Mouse (Mus musculus) midbrain, embryonic 11.5 days (tissue): ENCODE measurements around the gene Prr14l. TPM values are rescaled to one million over a fixed set of nuclear protein-coding genes. Genes with fewer than 3 reads are reported as not detected.

Experiments used
- ATAC-seq: fragments of 200-750 bp; cut with Nextera tagmentation; 2 replicates; pipeline ENCODE4 v1.8.0; 2017; ENCODE audit warnings: moderate TSS enrichment, moderate library complexity; ENCODE audit not compliant: low FRiP score
- DNase-seq: peaks from one replicate; pipeline ENCODE4 v3.0.0; 2015; ENCODE audit warnings: low spot score; ENCODE audit errors: missing footprints
- H3K27ac ChIP-seq: fragments of 300-500 bp; sonication (generic); 2 replicates; pipeline ENCODE4 v1.5.1; 2014; ENCODE audit warnings: low read depth, low read length
- H3K27me3 ChIP-seq: fragments of 300-500 bp; sonication (generic); 2 replicates; pipeline ENCODE4 v1.6.1; 2014; ENCODE audit warnings: mild to moderate bottlenecking, low read length, moderate library complexity, mixed read lengths; ENCODE audit not compliant: control insufficient read depth, insufficient read depth
- H3K36me3 ChIP-seq: fragments of 300-500 bp; sonication (generic); 2 replicates; pipeline ENCODE4 v1.6.1; 2014; ENCODE audit warnings: mild to moderate bottlenecking, low read length, moderate library complexity, mixed read lengths; ENCODE audit not compliant: control insufficient read depth, insufficient read depth
- H3K4me1 ChIP-seq: fragments of 300-500 bp; sonication (generic); 2 replicates; pipeline ENCODE4 v1.6.1; 2014; ENCODE audit warnings: low read length; ENCODE audit not compliant: control insufficient read depth, insufficient read depth
- H3K4me2 ChIP-seq: fragments of 300-500 bp; sonication (generic); 2 replicates; pipeline ENCODE4 v1.6.1; 2014; ENCODE audit warnings: mild to moderate bottlenecking, moderate library complexity
- H3K4me3 ChIP-seq: fragments of 300-500 bp; sonication (generic); 2 replicates; pipeline ENCODE4 v1.5.1; 2014; ENCODE audit warnings: low read depth, low read length
- H3K9ac ChIP-seq: fragments of 300-500 bp; sonication (generic); 2 replicates; pipeline ENCODE4 v1.6.1; 2014; ENCODE audit warnings: low read length
- H3K9me3 ChIP-seq: fragments of 300-500 bp; sonication (generic); 2 replicates; pipeline ENCODE4 v1.6.1; 2016; ENCODE audit warnings: low read length; ENCODE audit not compliant: control insufficient read depth
- WGBS: fragments of 180-500 bp; shearing (Covaris S2); extraction: QIAGEN DNeasy Blood & Tissue Kit; methylation state at CpG from one replicate; pipeline ENCODE4 v1.1.7; 2014; 5-methylcytosine and 5-hydroxymethylcytosine counted together
- polyA plus RNA-seq: library from polyadenylated mRNA; unstranded; fragments of >200 nt; fragmentation: Nextera tagmentation; extraction: Ambion mirVana; gene quantifications from 2 replicates; pipeline ENCODE4 v1.2.1, GENCODE M21; 2014

Gene Prr14l
- 14.8 and 15.4 TPM in 2 replicates for polyA plus RNA-seq

DNA sequence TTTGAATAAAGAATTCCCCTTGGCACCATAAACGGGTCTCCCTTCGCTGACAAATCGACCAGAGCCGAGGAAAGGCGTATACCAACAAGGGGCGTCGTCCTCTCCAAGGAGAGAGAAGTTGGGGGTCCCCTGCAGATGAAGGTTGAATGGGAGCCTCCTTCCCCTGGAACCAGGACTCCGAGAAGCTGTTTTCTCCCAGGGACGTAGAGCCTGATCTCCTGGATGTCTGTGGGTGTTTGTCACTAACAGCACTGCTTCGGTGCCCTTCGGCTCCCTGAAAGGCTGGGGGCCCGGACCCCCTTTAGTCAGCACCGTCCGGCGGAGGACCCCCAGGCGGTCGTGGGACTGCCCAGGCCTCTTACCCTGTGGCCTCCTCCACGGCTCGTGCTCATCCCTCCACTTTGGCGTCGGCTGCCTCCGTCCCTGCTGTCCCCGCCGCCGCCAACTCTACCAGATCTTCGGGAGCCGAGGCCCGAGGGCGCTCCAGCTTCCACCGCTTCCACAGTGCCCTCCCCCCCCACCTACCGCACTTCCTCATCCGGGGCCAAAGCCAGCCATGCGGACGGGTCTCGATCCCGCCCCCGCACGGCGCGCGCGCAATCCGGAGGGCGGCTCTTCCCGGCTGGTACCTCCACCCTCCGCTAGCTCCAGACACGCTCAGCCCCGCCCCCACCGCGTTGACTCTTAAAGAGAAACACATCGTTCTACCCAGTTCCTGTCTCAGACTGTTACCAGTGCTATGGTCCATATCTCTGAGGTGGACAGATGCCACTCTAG is at the start of gene Prr14l:
Gene Prr14l, minus strand, starts transcription at position 526 of the 777 bp plus-strand sequence.
- Histone ChIP-seq H3K9me3 (no peaks in the 10 kb centered on the region), H3K4me3 (peak within 1 kb of the TSS; percentile 72), H3K4me2 (peak within 1 kb of the TSS; percentile 78), H3K27me3 (no peaks in the 10 kb centered on the region), H3K27ac (0 out of 2 replicates have a peak within 1 kb of the TSS, but pooled peaks have one; percentile 14), H3K4me1 (peaks cover 12% of the 10 kb centered on the region), H3K36me3 (peaks cover 3% of the 10 kb centered on the region; the same call in 1 of the 2 replicates), H3K9ac (peak within 1 kb of the TSS; percentile 88)
- DNase-seq (peak; percentile 100), ATAC-seq (peak; percentile 96)
- WGBS, result under 1% methylated on average over 46 of the region's 51 CpGs

DNA sequence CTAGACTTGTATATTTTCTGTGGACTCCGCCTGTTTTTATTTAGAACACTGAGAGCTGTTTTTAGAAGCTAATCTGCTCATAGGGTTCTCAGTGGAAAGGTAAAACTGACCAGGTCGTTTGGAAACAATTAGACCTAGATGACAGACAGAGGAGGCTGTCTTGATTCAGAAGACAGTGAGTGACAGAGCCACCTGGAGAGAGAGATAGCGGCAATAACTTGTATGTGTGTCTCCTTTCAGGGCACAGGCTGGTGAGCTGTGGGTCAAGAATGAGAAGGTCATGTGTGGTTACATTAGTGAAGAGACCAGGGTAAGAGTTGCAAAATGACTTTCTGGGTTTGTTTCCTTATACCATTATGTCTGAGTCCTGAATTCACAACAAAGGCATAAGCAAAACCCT is 32.7 kb upstream of the Prr14l start:
- ATAC-seq (no peak), DNase-seq (no peak)
- no peak overlapping the region for H3K9ac ChIP-seq
- no peak overlapping the region for H3K4me2 ChIP-seq
- 76% methylated on average over 3 of the region's 3 CpGs for WGBS
- H3K9me3 ChIP-seq, result no peaks in the 10 kb centered on the region
- no peak overlapping the region for H3K27ac ChIP-seq
- H3K4me1 ChIP-seq, result no peaks in the 10 kb centered on the region
- peaks cover 7% of the 10 kb centered on the region; the same call in 1 of the 2 replicates for H3K36me3 ChIP-seq
- no peak overlapping the region for H3K4me3 ChIP-seq
- no peaks in the 10 kb centered on the region for H3K27me3 ChIP-seq

DNA sequence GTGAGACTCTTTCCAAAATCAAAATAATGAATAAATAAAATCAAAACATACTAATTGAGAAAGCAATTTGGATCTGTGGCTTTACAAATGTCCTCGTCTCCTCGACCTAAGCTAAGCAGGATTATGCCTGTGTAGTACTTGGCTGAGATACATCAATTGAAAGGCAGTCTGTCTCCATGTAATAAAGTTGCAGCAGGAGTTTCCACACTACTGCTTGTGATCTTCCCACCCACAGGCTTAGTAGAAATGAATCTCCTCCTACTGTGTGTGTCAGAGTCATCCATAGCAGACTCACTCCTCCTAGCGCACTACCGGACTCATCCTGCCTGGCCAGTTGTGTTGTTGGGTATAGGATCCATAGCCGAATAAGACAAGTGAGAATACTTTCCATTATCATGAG is 18.3 kb upstream of the Prr14l start:
- ATAC-seq, result no peak
- Histone ChIP-seq H3K4me3 (no peak overlapping the region), H3K4me1 (no peaks in the 10 kb centered on the region), H3K9me3 (no peaks in the 10 kb centered on the region), H3K9ac (no peak overlapping the region), H3K27me3 (no peaks in the 10 kb centered on the region), H3K27ac (no peak overlapping the region), H3K36me3 (peaks cover 2% of the 10 kb centered on the region; the same call in 1 of the 2 replicates), H3K4me2 (no peak overlapping the region)
- WGBS, result 87% methylated on average over 5 of the region's 5 CpGs
- no peak for DNase-seq

DNA sequence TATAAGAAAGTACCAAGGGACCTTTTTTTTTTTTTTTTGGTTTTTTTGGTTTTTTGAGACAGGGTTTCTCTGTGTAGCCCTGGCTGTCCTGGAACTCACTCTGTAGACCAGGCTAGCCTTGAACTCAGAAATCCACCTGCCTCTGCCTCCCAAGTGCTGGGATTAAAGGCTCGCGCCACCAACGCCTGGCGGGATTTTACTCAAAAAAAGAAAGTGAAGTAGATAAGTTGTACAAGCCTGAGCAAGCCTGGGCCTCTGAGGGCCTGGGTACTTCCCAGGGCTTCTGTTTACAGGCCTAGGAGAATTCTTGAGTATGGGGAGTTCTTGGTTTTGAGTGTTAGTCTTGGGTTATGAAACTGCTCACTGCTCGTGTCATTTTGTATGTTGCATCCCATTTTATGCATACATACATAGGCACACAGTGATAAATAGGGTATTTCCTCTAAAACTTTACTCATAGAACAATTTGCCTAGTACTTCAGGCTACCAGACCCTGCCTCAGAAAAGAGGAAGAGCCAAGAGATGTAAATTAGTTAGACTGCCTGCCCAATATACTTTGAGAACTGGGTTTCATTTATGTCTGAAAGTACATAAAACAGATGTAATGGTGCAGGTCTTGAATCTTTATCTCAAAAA is 15.5 kb upstream of the Prr14l start:
- ATAC-seq, result no peak
- no peaks in the 10 kb centered on the region for H3K36me3 ChIP-seq

DNA sequence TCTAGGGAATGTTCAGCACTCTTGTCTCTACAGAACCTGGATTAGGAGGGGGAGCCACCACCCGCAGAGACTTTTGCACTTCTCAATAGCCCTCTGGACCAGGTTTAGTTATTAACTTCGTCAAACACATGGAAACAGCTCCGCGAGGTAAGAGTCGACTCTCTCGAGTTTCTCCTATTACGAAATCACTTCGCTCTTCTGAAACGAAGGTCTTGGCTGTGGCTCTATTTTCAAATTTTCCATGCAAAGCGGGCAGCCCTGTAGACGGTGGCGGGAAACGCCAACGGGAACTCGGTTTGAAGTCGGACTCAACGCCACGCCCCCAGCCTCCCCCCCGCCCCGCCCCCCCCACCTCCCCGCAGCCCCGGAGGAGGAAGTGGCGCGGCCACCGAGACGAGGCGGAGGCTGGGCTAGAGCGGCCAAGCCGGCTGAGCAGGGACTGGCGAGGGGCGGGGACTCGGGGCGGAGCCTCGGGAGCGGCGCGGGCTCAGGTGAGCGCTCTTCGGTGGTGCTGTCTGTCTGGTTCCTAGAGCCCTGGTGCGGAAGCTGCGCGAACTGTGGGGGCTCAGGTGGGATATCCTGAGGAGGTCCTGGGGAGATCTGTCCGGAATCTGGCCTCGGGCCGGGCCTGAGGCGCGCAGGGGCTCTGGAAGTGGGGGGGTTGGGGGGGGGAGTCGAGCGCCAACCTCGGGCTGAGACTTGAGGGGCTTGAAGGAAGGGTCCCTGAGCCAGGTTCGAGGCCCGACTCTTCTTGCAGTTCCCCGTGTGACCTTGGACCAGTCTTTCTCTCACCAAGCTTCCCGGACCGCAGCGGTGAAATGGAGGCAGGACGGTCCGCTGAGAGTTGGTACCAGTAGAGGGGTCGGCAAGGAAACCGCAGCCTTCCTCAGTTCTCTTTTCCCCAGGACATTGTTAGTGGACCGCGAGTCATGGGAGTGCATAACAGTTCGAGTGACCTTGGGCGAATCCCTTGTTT is 9.5 kb upstream of the Prr14l start, which contains the start of gene Depdc5:
Gene Depdc5, plus strand, starts transcription at position 449 of the 976 bp plus-strand sequence.
- ATAC-seq (peak; percentile 99), DNase-seq (peak; percentile 98)
- Histone ChIP-seq H3K4me1 (peaks cover 6% of the 10 kb centered on the region), H3K4me3 (peak within 1 kb of the TSS; percentile 65), H3K27ac (no peak within 1 kb of the TSS), H3K9me3 (no peaks in the 10 kb centered on the region), H3K9ac (peak within 1 kb of the TSS; percentile 60), H3K27me3 (no peaks in the 10 kb centered on the region), H3K4me2 (peak within 1 kb of the TSS; percentile 69), H3K36me3 (no peaks in the 10 kb centered on the region)
- WGBS, result under 1% methylated on average over 57 of the region's 64 CpGs

More for the DNA sequence above, 15.5 kb upstream of the Prr14l start:
- no peak overlapping the region for H3K9ac ChIP-seq
- H3K9me3 ChIP-seq, result no peaks in the 10 kb centered on the region
- WGBS, result 96% methylated on average over 5 of the region's 5 CpGs
- H3K27me3 ChIP-seq, result no peaks in the 10 kb centered on the region
- H3K27ac ChIP-seq, result no peak overlapping the region
- peaks cover under 1% of the 10 kb centered on the region; the same call in 1 of the 2 replicates for H3K4me1 ChIP-seq
- no peak for DNase-seq
- H3K4me3 ChIP-seq, result no peak overlapping the region
- no peak overlapping the region for H3K4me2 ChIP-seq

DNA sequence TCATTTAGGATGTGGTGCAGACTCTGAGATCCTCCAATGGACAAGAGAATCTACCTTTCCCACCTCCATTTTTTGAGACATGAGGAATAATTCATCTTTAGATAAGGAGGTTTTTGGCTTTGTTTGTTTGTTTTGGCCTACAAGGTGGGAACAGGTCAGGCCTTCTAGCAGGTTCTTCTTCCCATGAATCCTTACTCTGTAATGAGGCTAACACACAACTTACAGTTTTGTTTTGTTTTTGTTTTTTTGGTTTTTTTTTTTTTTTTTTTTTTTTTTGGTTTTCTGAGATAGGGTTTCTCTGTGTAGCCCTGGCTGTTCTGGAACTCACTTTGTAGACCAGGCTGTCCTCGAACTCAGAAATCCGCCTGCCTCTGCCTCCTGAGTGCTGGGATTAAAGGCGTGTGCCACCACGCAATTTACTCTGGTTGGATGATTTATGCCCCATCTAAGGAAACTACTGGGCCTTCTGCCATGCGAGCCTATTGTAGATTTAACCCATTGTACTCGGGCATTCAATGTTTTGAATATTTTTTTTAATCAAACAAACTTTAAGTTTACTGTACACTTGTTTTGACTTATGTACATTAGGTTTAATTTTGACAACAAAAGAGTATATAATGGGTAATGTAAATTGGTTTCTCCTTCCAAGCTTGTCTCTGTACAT is 8.5 kb upstream of the Prr14l start:
- H3K9me3 ChIP-seq, result no peaks in the 10 kb centered on the region
- H3K36me3 ChIP-seq, result no peaks in the 10 kb centered on the region
- peaks cover 6% of the 10 kb centered on the region for H3K4me1 ChIP-seq
- H3K27ac ChIP-seq, result no peak overlapping the region
- DNase-seq (no peak), ATAC-seq (no peak)
- H3K9ac ChIP-seq, result no peak overlapping the region
- WGBS, result 85% methylated on average over 6 of the region's 6 CpGs
- H3K4me2 ChIP-seq, result peak overlapping the region; percentile 44
- no peak overlapping the region for H3K4me3 ChIP-seq
- H3K27me3 ChIP-seq, result no peaks in the 10 kb centered on the region

DNA sequence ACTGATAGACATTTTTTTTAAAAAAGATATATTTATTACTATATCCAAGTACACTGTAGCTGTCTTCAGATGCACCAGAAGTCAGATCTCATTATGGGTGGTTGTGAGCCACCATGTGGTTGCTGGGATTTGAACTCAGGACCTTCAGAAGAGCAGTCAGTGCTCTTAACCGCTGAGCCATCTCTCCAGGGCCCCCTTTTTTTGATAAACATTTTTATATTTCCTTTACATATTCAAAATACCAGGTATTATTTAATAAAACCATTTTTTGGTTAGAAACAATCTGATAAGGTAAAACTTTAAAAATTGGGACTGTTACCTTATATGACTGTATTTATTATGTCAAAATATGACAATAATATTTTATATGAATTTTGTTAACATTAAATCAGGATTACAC is 7.0 kb upstream of the Prr14l start:
- no peak overlapping the region for H3K9ac ChIP-seq
- H3K4me2 ChIP-seq, result no peak overlapping the region
- peaks cover 6% of the 10 kb centered on the region for H3K4me1 ChIP-seq
- DNase-seq (no peak), ATAC-seq (no peak)
- H3K9me3 ChIP-seq, result no peaks in the 10 kb centered on the region
- no peak overlapping the region for H3K27ac ChIP-seq
- H3K4me3 ChIP-seq, result no peak overlapping the region
- 85% methylated on average over 1 of the region's 1 CpGs for WGBS
- H3K27me3 ChIP-seq, result no peaks in the 10 kb centered on the region
- no peaks in the 10 kb centered on the region for H3K36me3 ChIP-seq

DNA sequence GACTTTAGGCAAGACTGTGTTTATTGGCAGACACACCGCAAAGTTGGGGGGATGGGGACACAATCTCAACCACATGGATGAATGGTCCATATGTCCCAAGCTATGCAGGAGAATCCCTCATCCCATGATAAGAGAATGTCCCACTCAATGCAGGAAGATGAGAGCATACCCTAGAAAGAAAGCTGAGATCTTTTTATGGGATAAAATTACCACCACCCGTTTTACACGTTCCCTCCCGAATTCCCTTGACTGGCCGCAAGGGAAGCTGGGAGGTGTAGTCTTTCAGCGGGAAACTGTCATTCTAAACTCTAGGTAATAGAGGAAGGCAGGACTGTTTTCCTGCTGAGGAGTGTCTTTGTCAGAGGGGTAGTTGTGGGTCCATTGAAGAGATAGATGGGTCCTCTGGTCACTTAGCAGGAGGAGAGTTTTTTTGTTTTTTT is 3.7 kb upstream of the Prr14l start:
- Histone ChIP-seq H3K36me3 (no peaks in the 10 kb centered on the region), H3K27me3 (no peaks in the 10 kb centered on the region), H3K4me2 (peak overlapping the region; percentile 60), H3K4me1 (peaks cover 5% of the 10 kb centered on the region), H3K27ac (no peak overlapping the region), H3K4me3 (peak overlapping the region; percentile 42), H3K9me3 (no peaks in the 10 kb centered on the region), H3K9ac (peak overlapping the region; percentile 70)
- ATAC-seq (peak; percentile 23; the same call in 1 of the 2 replicates), DNase-seq (peak; percentile 95)
- WGBS, result 4% methylated on average over 6 of the region's 6 CpGs
